Mouse (Mus musculus) adrenal gland, adult 10 weeks (tissue): ENCODE data around the gene Gm21060. TPM values are rescaled to one million over a fixed set of nuclear protein-coding genes. Genes with fewer than 3 reads are reported as not detected.

ENCODE experiments used
- polyA plus RNA-seq: library from polyadenylated mRNA; stranded (reverse); fragments of 350-450 nt; fragmentation: Illumina TruSeq; extraction: RNeasy Lipid Tissue Mini Kit (QIAGEN cat#74804); gene quantifications from one replicate; pipeline ENCODE4 v1.2.3, GENCODE M21; 2014; ENCODE audit warnings: low read depth, low replicate concordance

Gm21060 gene
- polyA plus RNA-seq = not detected

DNA sequence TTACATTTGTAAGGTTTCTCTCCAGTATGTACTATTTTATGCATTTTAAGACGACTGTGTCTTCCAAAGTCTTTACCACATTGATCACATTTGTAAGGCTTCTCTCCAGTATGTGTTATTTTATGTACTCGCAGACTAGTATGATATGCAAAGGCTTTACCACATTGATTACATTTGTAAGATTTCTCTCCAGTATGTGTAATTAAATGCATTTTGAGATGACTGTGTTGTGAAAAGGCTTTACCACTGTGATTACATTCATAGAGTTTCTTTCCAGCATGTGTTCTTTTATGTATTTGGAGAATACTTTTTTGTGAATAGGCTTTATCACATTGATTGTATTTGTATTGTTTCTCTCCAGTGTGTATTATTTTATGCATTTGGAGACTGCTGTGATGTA lies at the start of gene Gm21060:
Gene Gm21060 (minus strand): TSS at position 101 of the 400 bp plus-strand sequence.

Other genes starting within 250 kb of the Gm21060 start
- gene Zfp950, start 156.2 kb downstream of the Gm21060 start, polyA plus RNA-seq = 133 TPM
- gene Gm7102, start 120.8 kb downstream of the Gm21060 start, polyA plus RNA-seq = not detected
- gene Gm6020, start 113.2 kb downstream of the Gm21060 start, polyA plus RNA-seq = not detected
- gene Csf2ra, start 68.6 kb downstream of the Gm21060 start, polyA plus RNA-seq = 1.7 TPM